Mouse (Mus musculus): ENCODE results near the gene Gli2.

The Gli2 gene

DNA sequence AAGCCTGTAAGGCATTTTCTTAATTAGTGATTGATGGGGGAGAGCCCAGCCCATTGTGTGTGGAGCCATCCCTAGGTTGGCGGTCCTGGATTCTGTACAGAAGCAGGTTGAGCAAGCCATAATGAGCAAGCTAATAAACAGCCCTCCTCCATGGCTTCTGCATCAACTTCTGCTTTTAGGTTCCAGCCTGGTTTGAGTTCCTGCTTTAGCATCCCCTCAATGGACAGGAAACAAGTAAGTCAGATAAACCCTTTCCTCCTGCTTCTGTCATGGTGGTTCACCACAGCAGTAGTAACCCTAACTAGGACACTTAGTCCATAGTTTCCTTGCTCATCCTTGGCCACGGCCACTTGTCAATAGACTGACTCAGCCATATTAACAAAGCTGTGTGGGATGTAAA is 238.4 kb downstream of the Gli2 start:
- DNase-seq (ENCODE audit: low read depth, low spot score) = no peak
- Histone ChIP-seq H3K36me3 (ENCODE audit: control insufficient read depth, insufficient read depth, low read length, poor library complexity, severe bottlenecking) (no peaks in the 10 kb centered on the region), H3K27me3 (ENCODE audit: control insufficient read depth, insufficient read depth, low read length, poor library complexity, severe bottlenecking) (no peaks in the 10 kb centered on the region)

DNA sequence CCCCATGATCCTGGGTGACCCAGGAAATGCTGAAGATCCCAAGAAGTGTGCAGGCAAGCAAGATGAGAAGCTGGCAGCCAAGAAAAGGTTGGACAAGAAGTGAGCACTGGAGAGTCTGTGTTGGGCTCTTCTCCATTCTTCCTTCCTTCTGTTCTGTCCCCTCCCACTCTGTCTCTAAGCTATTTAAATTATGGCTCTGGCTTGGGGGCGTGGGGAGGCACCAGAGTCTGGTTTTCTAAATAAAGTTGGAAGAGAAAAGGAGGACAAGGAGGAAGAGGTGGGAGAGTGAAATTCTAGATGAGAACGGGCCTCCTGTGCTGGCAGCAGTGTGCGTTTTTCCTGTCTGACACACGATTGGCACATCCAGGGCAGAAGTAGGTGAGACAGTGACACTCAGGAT is 243.1 kb downstream of the Gli2 start:
- Histone ChIP-seq H3K27me3 (ENCODE audit: control insufficient read depth, insufficient read depth, low read length, poor library complexity, severe bottlenecking) (no peaks in the 10 kb centered on the region), H3K36me3 (ENCODE audit: control insufficient read depth, insufficient read depth, low read length, poor library complexity, severe bottlenecking) (no peaks in the 10 kb centered on the region)
- DNase-seq (ENCODE audit: low read depth, low spot score) = no peak

DNA sequence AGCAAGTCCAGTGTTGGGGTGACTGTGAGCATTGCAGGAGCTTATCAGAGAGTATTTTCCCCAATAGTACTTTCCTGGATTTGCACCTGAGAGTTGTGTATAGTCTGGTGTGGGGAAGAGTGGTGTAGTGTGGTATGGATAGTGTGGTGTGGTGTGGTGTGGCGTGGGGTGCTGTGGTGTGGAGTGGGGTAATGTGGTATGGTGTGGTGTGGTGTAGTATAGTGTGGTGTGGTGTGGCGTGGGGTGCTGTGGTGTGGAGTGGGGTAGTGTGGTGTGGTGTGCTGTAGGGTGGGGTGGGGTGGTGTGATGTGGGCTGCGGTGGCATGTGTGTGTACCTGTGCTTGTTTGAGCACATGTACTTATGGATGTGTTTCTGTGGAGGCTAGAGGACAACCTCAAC is 246.7 kb downstream of the Gli2 start:
- DNase-seq (ENCODE audit: low read depth, low spot score) = no peak
- no peaks in the 10 kb centered on the region for H3K36me3 ChIP-seq (ENCODE audit: control insufficient read depth, insufficient read depth, low read length, poor library complexity, severe bottlenecking)
- no peaks in the 10 kb centered on the region for H3K27me3 ChIP-seq (ENCODE audit: control insufficient read depth, insufficient read depth, low read length, poor library complexity, severe bottlenecking)

DNA sequence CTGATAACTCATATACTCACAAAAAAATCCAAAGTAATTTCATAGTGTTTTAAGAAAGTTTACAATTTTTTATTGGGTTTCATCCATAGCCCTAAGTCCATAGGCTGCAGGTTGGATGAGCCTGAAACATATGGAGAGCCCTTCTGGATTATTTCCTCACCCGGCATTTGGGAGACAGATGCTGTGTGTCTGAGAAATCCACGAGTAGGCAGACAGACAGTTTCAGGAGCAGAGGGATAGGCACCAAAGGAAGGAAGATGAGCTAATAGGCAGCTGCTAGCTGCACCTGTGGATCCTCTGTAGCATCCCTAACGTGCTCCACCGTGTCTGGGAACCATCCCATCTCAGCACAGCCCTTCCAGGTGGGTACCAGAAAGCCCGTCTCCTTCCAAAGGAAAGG is 251.3 kb downstream of the Gli2 start:
- Histone ChIP-seq H3K36me3 (ENCODE audit: control insufficient read depth, insufficient read depth, low read length, poor library complexity, severe bottlenecking) (no peaks in the 10 kb centered on the region), H3K27me3 (ENCODE audit: control insufficient read depth, insufficient read depth, low read length, poor library complexity, severe bottlenecking) (no peaks in the 10 kb centered on the region)
- no peak for DNase-seq (ENCODE audit: low read depth, low spot score)

DNA sequence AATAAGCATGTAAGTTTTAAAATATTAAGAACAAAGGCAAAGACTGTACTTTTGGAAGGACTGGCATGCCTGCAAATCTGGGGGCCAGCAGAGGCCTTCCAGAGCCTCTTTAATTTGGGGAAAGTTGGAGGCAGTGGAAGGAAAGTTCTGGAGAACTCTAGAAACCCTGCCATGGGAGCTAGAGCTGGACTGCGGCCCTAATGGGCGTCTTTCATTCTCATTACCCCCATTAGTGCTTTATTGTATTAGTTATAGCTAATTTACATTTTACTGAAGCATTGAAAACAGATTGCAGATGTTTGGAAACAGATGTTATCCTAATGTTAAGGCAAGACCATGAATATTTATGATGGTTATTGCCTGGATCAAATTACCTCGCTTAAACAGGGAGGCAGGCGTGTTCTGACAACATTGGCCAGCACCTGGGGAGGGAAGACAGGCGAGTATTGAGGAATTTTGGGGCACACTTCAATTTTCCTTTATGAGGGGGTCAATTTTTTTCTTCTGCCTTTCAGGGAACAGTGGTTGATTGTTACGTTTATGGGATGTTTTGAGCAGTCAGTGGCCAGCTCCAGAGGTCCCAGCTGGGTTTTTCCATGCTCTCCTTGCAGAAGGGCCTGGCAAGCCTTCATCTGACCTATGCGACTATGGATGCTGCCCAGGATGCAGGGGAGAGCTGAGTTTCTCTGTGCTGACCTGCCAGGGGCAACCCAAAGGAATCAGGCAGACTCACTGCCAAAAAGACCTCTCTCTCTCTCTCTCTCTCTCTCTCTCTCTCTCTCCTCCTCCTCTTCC is 253.9 kb downstream of the Gli2 start:
- Histone ChIP-seq H3K27me3 (ENCODE audit: control insufficient read depth, insufficient read depth, low read length, poor library complexity, severe bottlenecking) (no peaks in the 10 kb centered on the region), H3K36me3 (ENCODE audit: control insufficient read depth, insufficient read depth, low read length, poor library complexity, severe bottlenecking) (no peaks in the 10 kb centered on the region)
- no peak for DNase-seq (ENCODE audit: low read depth, low spot score)

DNA sequence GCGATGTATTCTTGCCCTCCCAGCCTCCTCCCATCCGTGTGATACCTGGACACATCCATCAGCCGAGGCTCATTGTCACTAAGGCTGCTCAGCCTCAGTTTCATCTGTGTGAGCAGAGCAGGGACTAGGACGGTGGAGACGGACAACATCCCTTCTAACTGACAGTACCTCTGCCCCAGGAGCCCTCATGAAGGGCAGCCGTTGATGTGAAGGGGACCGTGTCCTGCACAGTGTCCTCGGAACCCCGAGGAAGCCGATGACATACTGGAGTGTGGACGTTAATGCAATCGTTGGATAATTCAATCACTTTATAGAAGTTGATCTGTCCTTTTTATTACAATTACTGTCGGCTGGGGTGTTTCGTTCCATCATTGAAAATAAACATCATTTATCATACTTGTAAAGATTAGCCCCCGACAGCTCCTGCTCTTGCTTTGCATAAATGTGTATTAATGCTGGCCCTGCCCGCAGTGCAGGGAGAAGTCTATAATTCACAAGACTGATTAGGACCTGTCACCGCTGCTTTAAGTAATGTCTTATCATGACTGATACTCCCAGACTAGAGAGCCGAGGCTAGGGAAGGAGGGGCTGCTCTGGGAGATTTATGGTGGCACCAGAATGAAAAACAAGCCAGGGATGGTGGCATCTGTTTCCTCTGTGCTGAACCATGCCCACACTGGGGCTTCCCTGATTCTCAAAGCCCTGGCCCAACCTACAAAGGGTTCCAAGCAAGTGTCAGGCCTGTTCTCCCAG is 257.8 kb downstream of the Gli2 start:
- Histone ChIP-seq H3K27me3 (ENCODE audit: control insufficient read depth, insufficient read depth, low read length, poor library complexity, severe bottlenecking) (no peaks in the 10 kb centered on the region), H3K36me3 (ENCODE audit: control insufficient read depth, insufficient read depth, low read length, poor library complexity, severe bottlenecking) (no peaks in the 10 kb centered on the region)
- no peak for DNase-seq (ENCODE audit: low read depth, low spot score)

DNA sequence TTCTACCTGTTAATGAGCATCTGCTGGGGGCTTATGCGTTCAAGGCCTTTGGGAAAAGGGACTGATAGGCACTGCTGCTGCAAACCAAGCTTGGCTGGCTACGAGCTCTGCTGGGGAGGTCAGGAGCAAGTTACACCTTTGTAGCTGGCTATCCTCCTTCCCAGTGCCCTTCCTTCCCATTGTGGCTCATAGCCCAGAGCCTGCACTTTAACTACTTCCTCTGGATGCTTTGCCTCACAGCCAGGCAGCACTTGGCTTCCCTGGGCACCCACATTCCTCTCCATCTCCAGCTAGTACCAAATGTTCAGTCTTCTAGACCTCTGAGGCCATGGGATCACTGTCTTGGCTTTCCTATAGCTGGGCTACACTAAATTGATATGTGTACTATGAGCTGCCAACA is 263.5 kb downstream of the Gli2 start:
- H3K27me3 ChIP-seq (ENCODE audit: control insufficient read depth, insufficient read depth, low read length, poor library complexity, severe bottlenecking) = no peaks in the 10 kb centered on the region
- no peaks in the 10 kb centered on the region for H3K36me3 ChIP-seq (ENCODE audit: control insufficient read depth, insufficient read depth, low read length, poor library complexity, severe bottlenecking)
- no peak for DNase-seq (ENCODE audit: low read depth, low spot score)

DNA sequence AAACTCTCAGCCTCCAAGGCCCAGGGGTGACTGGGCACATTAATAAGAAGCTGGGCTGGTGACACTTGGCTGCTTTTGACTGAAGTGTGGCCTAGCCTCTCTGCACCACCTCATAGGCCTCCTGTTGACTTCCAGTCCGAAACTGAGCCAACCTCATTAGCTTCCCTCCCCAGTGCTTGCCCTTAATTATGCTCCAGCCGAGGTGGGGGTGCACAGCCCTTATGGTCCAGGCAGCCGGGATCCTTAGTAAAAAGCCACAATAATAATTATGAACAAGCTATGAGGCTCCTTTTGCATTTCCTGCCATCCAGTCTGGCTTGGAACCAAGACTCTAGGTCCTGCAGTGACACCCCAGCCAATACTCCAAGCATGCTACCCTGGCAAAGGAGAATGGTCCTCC is 264.0 kb downstream of the Gli2 start:
- no peaks in the 10 kb centered on the region for H3K27me3 ChIP-seq (ENCODE audit: control insufficient read depth, insufficient read depth, low read length, poor library complexity, severe bottlenecking)
- H3K36me3 ChIP-seq (ENCODE audit: control insufficient read depth, insufficient read depth, low read length, poor library complexity, severe bottlenecking) = no peaks in the 10 kb centered on the region
- DNase-seq (ENCODE audit: low read depth, low spot score) = no peak

DNA sequence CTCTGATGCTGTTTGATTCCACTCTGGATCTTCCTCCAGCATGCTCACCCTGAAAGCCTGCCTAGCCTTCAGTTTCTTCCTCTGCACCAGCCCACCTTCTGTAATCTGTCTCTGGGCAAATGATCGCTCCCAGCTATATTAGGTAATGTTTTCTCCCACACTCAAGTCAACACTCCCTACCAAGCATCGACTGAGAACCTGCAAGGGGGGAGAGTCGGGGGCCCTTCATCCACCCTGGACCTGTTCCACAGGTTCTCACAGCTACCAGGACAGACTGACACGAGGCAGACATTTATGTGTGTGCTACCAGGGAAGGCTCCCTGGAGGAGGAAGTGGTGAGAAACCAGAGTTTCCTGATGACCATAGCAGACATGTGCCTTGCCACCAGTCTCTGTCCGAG is 264.6 kb downstream of the Gli2 start:
- H3K27me3 ChIP-seq (ENCODE audit: control insufficient read depth, insufficient read depth, low read length, poor library complexity, severe bottlenecking) = no peaks in the 10 kb centered on the region
- no peak for DNase-seq (ENCODE audit: low read depth, low spot score)
- no peaks in the 10 kb centered on the region for H3K36me3 ChIP-seq (ENCODE audit: control insufficient read depth, insufficient read depth, low read length, poor library complexity, severe bottlenecking)

DNA sequence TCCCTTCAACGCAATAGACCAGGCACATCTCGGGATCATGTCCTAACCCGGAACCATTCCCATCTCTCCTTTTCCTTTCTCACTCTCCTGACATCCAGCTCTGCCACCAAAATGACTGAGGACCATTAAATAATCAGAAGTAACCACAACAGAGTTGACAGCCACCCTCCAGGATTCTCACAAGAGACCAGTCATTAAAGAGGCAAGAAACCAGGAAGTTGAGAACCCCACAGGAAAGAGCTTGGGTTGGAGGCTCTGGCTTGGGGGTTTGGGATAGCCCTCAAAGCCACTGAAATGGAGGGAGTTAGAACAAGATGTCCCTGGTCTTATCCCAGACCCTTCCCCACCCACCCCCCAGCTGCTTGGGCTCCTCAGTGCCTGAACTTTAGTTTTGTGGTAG is 265.9 kb downstream of the Gli2 start:
- Histone ChIP-seq H3K36me3 (ENCODE audit: control insufficient read depth, insufficient read depth, low read length, poor library complexity, severe bottlenecking) (no peaks in the 10 kb centered on the region), H3K27me3 (ENCODE audit: control insufficient read depth, insufficient read depth, low read length, poor library complexity, severe bottlenecking) (no peaks in the 10 kb centered on the region)
- DNase-seq (ENCODE audit: low read depth, low spot score) = no peak
